Mouse (Mus musculus) mouse trophoblast stem cell (cell line): ENCODE measurements around the gene Rccd1.

Experiments
- in situ Hi-C, 2 experiments: fragments of 300-500 bp; cut with MseI, MboI; formaldehyde crosslinking; loops; 2 replicates in 1 of 2; 3 replicates in 1 of 2; pipeline ENCODE4 v1.15.1; 2025

Rccd1 gene

DNA sequence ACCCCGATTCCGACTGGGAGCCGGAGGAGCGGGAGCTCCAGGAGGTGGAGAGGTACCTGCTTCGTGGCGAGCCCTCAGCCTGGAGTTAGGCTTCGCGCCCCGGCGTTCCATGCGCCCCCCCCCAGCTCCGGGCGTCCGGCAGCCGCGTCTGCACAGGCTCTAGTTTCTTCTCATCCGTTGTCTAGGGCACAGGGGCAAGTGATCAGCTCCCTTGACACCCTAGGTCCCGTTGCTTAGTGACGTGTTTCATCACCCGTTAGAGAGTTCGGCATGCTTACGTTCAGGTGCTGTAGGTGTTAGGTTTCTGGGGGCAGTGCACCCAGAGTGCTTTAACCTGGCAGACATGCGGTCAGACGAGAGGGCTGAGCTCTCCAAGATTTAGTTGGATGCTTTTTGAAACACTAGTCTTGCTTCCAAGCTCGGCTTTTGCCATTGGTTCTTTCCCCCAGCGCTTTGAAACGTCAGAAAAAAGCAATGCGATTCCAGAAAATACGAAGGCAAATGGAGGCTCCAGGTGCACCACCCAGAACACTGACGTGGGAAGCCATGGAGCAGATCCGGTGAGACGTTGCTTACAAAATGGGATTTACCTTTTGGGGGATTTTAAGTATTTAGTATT is 62.8 kb downstream of the Rccd1 start:
- in situ Hi-C loops = no loop called here

DNA sequence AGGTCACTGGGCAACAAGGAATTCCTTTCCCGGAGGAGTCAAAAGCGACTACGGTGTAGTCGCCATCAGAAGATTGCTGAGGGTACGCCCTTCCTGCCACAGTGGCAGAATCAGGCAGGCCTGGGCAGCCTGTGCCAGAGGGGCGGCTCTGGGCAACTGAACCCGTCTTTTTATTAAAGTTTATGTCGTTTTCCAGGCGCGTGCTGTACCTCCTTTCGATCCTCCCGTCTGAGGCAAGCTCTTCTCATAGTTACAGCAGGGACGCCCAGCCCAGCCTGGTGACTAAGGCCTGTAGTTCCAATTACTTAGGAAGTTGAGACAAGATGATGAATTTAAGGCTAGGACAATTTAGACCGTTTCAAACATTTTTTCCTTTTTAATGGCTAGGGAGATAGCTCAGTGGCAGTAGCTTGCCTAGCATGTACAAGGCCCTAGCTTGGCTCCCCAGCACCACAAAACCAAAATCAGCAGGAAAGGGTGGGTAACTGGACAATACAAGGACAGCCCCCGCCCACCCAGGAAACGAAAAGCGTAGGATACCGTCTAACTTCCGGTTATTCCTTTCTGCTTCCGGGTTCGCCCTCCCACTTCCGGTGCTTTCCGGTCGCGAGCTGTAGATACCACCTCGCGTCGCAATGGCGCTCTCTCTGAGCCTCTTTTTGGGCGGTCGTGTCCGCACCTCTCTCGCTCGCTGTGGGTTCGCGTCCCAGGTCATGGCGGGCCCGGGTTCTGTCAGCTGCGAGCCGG is 63.5 kb downstream of the Rccd1 start, which contains the start of gene Ngrn:
Gene Ngrn (plus strand): TSS at position 591 of the 747 bp plus-strand sequence.
- in situ Hi-C loops = no loop called here

DNA sequence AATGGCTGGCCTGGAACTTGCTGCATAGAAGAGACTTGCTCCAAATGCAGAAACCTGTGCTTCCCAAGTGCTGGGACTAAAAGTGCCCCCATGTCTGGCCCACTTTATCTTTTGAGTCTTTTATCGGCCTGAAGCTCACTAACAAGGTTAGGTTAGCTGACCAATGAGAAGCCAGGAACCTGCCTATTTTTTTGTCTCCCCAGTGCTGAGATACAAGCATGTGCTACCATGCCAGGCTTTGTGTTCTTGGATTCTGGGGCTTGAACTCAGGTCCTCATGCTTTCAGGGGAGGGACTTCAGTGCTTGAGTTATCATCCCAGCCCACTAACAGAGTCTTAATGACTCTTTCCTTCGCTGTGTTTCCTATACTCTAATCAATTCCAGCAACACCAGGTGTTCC is 66.5 kb downstream of the Rccd1 start:
- in situ Hi-C loops = no loop called here

DNA sequence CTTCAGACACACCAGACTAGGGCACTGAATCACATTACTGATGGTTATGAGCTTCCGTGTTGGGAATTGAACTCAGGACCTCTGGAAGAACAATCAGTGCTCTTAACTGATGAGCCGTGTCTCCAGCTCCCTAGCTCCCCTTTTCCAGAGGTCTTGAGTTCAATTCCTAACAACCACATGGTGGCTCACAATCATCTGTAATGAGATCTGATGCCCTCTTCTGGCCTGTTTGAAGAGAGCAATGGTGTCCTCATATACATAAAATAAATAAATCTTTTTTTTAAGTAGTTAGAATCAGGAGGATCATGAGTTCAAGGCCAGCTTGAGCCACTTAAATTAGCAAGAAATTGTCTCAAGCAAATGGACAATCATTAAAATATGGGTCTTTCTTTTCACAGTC is 68.3 kb downstream of the Rccd1 start:
- in situ Hi-C loops = no loop called here

DNA sequence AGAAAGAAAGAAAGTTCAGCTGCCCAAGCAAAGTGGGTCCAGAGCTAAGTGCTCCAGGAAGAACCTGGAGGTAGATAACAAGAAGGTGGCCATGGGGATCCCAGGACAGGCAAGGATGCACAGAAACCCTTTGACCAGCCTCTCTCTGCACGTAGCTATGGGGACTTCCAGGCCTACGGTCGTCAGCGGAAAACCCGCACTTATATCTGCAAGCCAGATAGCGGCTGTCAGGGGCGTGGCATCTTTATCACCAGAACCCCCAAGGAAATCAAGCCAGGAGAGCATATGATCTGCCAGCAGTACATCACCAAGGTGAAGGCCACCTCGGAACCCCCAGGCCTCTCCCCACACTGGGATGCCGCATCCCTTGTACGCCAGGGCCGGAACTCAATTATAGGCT is 71.4 kb downstream of the Rccd1 start:
- in situ Hi-C loops = no loop called here

DNA sequence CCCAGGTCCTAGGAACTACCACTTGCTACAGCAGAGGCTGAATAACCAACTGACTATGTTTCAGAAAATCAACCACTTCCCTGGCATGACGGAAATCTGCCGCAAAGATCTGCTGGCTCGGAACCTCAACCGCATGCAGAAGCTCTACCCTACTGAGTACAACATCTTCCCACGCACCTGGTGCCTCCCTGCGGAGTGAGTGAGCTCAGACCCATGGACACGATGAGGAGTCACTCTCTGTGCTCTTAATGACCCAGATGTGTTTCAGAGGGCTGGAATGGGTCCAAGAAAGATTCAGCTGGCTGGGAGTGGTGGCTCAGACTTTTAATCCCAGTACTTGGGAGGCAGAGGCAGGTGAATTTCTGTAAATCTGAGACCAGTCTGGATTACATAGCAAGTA is 71.8 kb downstream of the Rccd1 start:
- in situ Hi-C loops = no loop called here

DNA sequence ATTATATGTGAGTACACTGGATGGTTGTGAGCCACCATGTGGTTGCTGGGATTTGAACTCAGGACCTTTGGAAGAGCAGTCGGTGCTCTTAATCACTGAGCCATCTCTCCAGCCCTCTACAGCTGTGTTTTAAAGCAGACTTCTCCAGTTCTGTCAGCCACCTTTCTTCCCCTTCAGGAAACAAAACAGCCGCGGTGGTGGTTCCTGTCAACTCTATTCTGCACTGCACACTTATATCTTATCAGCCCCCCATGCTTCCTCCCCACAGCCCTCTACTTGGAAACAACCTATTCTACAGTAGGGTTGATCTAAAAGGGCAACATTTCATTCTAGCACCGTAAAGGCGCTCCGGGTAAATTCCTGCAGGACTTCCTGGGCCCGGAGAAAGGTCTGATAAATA is 77.4 kb downstream of the Rccd1 start:
- in situ Hi-C loops = no loop called here

DNA sequence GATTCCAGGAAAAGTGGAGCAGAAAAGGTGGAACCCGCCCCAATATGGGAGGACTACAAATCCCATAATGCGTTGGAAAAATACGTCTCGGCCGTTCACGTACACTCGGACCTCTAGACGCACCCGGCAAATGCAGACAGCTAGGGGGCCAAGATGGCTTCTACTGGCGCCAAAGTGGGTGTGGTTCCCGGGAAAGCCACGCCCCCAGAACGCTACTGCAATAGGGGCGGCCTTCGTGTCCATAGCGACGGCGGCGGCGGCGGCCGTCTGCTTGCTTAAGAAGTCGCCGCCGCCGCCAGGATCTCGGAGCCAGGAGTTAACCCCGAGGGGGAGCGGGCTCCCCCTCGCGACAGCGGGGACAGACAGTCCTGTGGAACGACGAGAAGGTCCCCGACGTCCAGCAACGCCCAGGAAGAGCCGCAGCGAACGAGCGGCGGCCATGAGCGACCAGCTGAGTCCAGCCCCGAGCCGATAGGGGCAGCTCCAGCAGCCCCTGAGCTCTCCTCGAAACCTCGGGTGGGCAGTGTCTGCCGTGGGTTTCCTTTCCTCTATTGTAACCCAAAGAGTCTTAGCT is 78.0 kb downstream of the Rccd1 start, which contains the start of gene Ttll13:
Gene Ttll13 (plus strand): TSS at position 229 of the 574 bp plus-strand sequence.
- in situ Hi-C loops = no loop called here

DNA sequence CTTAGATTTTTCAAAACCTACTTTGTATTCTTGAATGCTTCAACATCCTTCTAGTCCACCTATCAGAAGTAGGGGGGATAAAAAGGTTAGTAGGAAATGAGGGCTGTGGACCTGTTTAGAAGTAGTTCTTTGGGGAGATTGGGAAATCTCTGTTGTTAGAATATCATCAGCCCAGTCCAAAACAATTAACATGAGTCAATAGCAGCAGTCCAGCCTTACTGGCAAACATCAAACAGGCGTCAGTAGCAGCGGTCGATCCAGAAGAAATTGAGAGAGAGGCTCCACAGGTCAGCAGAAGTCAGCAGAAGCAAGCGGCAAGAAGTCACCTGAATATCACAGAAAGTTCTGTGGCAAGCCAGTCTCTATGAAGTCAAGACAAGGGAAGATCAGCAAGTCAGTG is 79.4 kb downstream of the Rccd1 start:
- in situ Hi-C loops = no loop called here
